Mouse (Mus musculus) hindbrain, embryonic 15.5 days (tissue): ENCODE measurements at regions not wholly inside any gene's neighbourhood (a gene's known extent, or its start where the extent isn't known, plus 50 kb on each side); places are given as distances from the start of the nearest gene placed in this dataset.
A peak's percentile ranks its signal among the peaks of the same experiment; 100 is the strongest.
"Not testable (repeated sequence)": the region's sequence is repeated elsewhere in the genome, so short reads cannot be mapped to it uniquely, and the experiment has no call there.

ENCODE experiments used
- ATAC-seq: fragments of 200-750 bp; cut with Nextera tagmentation; 2 replicates; pipeline ENCODE4 v1.8.0; 2017; ENCODE audit warnings: low read depth, moderate number of reproducible peaks, moderate TSS enrichment; ENCODE audit not compliant: low FRiP score
- H3K27ac ChIP-seq: fragments of 300-500 bp; sonication (generic); replicated peaks from 2 replicates; pipeline ENCODE4 v1.5.1; 2015; ENCODE audit warnings: mild to moderate bottlenecking, inconsistent platforms
- H3K27me3 ChIP-seq: fragments of 300-500 bp; sonication (generic); 2 replicates; pipeline ENCODE4 v1.6.1; 2015; ENCODE audit warnings: control low read depth, inconsistent platforms
- H3K36me3 ChIP-seq: fragments of 300-500 bp; sonication (generic); 2 replicates; pipeline ENCODE4 v1.6.1; 2015; ENCODE audit warnings: control low read depth, inconsistent platforms
- H3K4me1 ChIP-seq: fragments of 300-500 bp; sonication (generic); replicated peaks from 2 replicates; pipeline ENCODE4 v1.6.1; 2015; ENCODE audit warnings: control low read depth, inconsistent platforms
- H3K4me2 ChIP-seq: fragments of 300-500 bp; sonication (generic); 2 replicates; pipeline ENCODE4 v1.6.1; 2015; ENCODE audit warnings: moderate library complexity, mild to moderate bottlenecking, inconsistent platforms
- H3K4me3 ChIP-seq: fragments of 300-500 bp; sonication (generic); 2 replicates; pipeline ENCODE4 v1.5.1; 2015; ENCODE audit warnings: mild to moderate bottlenecking, inconsistent platforms
- H3K9ac ChIP-seq: fragments of 300-500 bp; sonication (generic); 2 replicates; pipeline ENCODE4 v1.6.1; 2015; ENCODE audit warnings: inconsistent platforms
- H3K9me3 ChIP-seq: fragments of 300-500 bp; sonication (generic); 2 replicates; pipeline ENCODE4 v1.6.1; 2016; ENCODE audit warnings: control low read depth, inconsistent platforms
- WGBS: fragments of 180-500 bp; shearing (Covaris S2); methylation state at CpG from one replicate; pipeline ENCODE4 v1.1.7; 2015; 5-methylcytosine and 5-hydroxymethylcytosine counted together

DNA sequence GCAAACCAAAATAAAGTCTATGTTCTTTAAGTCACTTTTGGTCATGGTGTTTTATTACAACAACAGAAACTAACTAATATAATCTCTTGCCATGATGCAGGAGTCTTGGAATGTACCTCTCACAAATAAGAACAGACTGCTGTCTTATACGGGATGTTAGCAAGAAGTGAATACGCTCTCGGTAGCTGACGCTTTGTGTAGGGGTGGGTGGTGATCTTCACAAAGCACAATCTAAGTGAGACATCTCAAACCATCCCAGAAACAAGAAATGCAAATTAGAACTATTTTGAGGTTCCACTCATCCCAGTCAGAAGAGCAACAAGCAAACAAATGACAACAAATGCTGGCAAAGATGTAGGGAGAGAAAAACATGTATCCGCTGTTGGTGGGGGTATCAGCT lies 339.7 kb upstream of the Clnk start:
- no peak overlapping the region for H3K27ac ChIP-seq
- no peak overlapping the region for H3K4me2 ChIP-seq
- no peak overlapping the region for H3K4me3 ChIP-seq
- H3K9ac ChIP-seq = no peak overlapping the region
- no peaks in the 10 kb centered on the region for H3K27me3 ChIP-seq
- H3K4me1 ChIP-seq = no peaks in the 10 kb centered on the region
- no peaks in the 10 kb centered on the region for H3K9me3 ChIP-seq
- H3K36me3 ChIP-seq = no peaks in the 10 kb centered on the region
- WGBS = 95% methylated on average over 5 of the region's 5 CpGs
- ATAC-seq = no peak

DNA sequence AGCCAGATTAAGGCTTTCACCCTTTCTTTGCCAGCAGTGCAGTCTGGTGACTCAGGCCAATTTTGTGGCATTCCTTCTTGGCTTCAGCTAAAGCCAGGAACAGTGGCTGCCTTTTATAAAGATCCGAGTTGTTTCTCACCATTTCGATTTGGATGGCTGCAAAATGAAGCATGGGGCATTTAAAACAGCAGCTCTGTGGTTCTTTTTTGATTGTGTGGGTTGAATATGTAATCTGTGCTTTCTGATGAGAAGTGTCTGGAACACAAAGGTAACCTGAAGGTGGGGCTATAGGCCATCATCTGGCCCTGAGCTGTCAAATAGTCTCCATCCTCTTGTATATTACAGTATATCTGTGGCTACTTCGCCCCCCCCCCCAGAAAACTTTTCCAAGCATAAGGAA lies 338.4 kb upstream of the Clnk start:
- WGBS = 64% methylated on average over 3 of the region's 3 CpGs
- H3K4me1 ChIP-seq = no peaks in the 10 kb centered on the region
- no peaks in the 10 kb centered on the region for H3K36me3 ChIP-seq
- H3K4me3 ChIP-seq = no peak overlapping the region
- no peak overlapping the region for H3K27ac ChIP-seq
- no peaks in the 10 kb centered on the region for H3K27me3 ChIP-seq
- H3K9me3 ChIP-seq = no peaks in the 10 kb centered on the region
- no peak for ATAC-seq
- no peak overlapping the region for H3K4me2 ChIP-seq
- H3K9ac ChIP-seq = no peak overlapping the region

DNA sequence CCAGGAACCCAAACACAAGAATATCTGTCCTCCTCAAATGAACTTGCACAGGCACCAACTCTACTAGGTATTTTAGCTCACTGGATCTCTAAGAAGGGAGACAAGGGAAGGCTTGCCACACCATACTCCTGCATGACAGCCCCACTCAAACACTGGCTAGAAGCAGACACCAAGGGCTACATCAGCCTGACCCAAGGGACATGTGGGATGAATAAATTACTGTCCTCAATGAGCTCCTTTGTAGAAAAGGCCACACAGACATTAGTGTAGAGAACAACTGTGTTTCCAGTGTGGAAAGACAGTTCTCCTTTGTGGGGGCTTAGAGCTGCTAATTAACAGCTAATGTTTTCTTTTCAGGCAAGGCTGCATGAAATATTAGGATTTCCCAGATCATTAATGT lies 335.9 kb upstream of the Clnk start:
- Histone ChIP-seq H3K36me3 (no peaks in the 10 kb centered on the region), H3K9ac (no peak overlapping the region), H3K4me2 (no peak overlapping the region), H3K27ac (0 out of 2 replicates have a peak overlapping the region, but pooled peaks have one; percentile 20), H3K4me3 (no peak overlapping the region), H3K27me3 (no peaks in the 10 kb centered on the region), H3K4me1 (no peaks in the 10 kb centered on the region), H3K9me3 (no peaks in the 10 kb centered on the region)
- 0 out of 2 replicates have a peak, but pooled peaks have one; percentile 38 for ATAC-seq

DNA sequence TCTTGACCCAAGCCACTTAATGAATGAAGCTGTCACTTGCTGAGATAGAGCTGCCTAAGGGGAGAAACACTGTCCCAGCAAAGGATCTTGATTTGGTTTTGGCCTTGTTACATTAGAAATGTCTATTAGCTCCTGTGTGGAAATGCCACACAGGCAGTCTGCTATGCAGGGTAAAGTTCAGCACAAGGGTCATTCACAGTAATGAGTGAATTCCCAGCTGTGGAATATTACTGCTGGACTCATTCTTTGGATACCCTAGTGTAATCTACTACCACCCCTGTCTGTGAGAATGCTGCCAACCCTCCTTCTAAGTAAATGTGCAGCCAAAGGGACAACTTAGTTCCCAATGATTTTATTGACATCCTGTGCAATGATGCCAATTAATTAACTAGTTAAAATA lies 322.2 kb upstream of the Clnk start:
- Histone ChIP-seq H3K4me1 (no peaks in the 10 kb centered on the region), H3K9ac (no peak overlapping the region), H3K36me3 (no peaks in the 10 kb centered on the region), H3K27ac (no peak overlapping the region), H3K4me2 (no peak overlapping the region), H3K4me3 (no peak overlapping the region), H3K27me3 (no peaks in the 10 kb centered on the region), H3K9me3 (no peaks in the 10 kb centered on the region)
- ATAC-seq = no peak

DNA sequence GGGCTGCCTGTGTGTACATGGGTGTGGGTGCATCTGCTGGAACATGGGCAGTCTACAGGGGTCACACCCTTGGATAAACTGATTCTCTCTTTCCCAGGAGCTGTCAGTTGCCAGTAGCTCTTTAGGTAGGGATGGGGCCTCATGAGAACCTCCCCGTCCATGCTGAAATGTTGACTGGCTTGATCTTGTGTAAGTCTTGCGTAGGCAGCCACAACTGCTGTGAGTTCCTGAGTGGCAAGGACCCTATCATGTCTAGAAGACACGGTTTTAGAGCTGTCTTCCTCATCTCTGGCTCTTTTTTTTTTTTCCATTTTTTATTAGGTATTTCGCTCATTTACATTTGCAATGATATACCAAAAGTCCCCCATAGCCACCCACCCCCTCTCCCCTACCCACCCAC lies 314.5 kb upstream of the Clnk start:
- not testable (repeated sequence) for H3K27ac ChIP-seq, H3K9ac ChIP-seq, H3K4me1 ChIP-seq, H3K4me3 ChIP-seq, H3K9me3 ChIP-seq, H3K27me3 ChIP-seq, H3K36me3 ChIP-seq, ATAC-seq, H3K4me2 ChIP-seq
- WGBS = 97% methylated on average over 2 of the region's 4 CpGs

DNA sequence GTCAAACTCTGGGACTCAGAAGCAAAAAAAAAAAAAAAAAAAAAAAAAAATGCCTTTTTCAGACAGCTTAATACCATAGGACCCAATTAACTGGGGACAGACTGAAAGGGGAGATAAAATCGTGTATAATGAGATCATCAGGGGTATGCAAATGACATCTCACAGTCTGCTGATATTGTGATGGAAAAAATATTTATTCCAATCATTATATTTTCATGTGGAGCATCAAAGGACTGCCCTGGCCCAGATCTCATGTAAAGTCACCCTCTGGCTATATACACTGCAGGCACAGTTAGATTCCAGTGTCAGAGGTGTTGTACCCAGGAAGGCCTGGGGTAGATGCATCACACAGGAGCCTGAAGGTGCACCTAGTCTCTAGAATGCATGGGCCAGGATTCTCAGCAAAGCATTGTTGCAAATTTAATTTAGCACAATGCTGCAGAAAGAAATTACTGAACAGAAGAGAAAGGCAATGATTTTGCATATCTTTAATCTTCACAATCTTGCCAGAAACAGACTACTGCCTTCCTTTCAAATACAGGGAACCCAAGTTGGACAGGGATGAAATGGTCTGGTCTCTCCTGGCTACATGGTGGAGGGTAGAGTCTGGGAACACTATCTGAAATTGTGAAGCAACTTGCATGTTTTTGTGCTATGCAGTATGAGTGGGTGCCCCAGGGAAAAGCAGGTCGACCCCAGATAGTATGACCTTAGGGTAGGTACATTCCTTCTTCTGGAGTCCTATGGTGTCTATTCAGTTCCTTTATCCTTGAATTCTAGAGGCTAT lies 305.2 kb upstream of the Clnk start:
- Histone ChIP-seq H3K27ac (no peak overlapping the region), H3K9ac (no peak overlapping the region), H3K36me3 (no peaks in the 10 kb centered on the region), H3K27me3 (no peaks in the 10 kb centered on the region), H3K4me1 (no peaks in the 10 kb centered on the region), H3K9me3 (no peaks in the 10 kb centered on the region), H3K4me3 (no peak overlapping the region), H3K4me2 (no peak overlapping the region)
- 0 out of 2 replicates have a peak, but pooled peaks have one; percentile 23 for ATAC-seq
- 61% methylated on average over 2 of the region's 2 CpGs for WGBS

DNA sequence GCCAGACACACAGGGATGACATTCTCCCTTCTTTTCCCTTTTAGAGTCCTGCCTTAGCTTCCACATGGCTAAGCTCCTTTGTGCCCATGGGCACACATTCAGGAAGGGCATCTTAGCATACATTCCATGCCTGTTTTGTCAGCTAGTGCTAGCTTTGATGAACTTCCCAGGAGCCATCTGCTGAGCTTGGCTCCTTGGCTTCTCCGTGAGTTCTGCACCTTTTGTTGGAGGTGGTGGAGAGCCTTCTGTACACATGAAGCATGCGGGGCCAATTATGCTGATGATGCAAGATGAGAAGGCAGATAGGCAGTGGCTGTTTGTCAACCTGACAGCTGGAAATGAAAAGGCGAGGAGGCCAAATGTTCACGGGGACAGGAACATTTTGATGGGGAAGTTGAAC lies 304.4 kb upstream of the Clnk start:
- Histone ChIP-seq H3K4me1 (no peaks in the 10 kb centered on the region), H3K27ac (no peak overlapping the region), H3K36me3 (no peaks in the 10 kb centered on the region), H3K9me3 (no peaks in the 10 kb centered on the region), H3K4me2 (no peak overlapping the region), H3K27me3 (no peaks in the 10 kb centered on the region), H3K4me3 (no peak overlapping the region), H3K9ac (no peak overlapping the region)
- no peak for ATAC-seq
- WGBS = 22% methylated on average over 4 of the region's 4 CpGs

DNA sequence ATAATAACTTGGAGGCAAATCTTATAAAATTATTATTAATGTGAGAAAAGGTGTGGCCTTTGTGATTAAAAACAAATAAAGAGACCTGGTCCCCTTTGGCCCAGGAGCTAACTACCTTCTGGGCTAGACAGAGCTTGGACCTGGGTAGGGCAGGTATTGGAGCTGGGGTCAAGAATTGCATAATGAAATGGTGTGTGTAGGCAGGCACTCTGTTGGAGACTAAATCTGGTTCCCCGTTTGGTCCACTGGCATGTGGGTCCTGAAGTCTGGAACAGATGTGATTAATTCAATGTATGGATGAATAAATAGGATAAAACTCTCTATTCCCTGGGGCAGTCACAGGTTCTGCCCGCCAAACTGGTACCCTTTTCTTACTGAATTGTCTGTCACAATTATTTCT lies 301.3 kb upstream of the Clnk start:
- Histone ChIP-seq H3K4me3 (no peak overlapping the region), H3K9ac (no peak overlapping the region), H3K36me3 (no peaks in the 10 kb centered on the region), H3K4me2 (no peak overlapping the region), H3K4me1 (no peaks in the 10 kb centered on the region), H3K9me3 (no peaks in the 10 kb centered on the region), H3K27ac (no peak overlapping the region), H3K27me3 (no peaks in the 10 kb centered on the region)
- 24% methylated on average over 2 of the region's 2 CpGs for WGBS
- no peak for ATAC-seq

DNA sequence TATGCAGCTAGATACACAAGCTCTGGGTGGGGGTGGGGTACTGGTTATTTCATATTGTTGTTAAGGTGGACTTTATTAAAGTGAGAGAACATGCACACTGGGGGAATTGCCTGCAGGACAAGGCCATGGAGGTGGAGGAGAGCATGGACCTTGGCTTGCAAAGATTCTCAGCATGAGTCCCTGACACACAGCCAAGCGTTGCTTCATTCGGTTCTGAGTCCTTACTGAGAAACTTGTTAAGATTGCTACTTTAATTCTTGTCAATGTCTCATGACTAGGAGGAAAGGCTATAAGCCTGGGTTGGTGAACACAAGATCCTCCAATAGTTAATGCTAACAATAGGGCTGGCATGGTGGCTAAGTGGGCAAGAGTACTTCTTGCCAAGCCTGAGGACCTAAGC lies 300.3 kb upstream of the Clnk start:
- no peaks in the 10 kb centered on the region for H3K4me1 ChIP-seq
- H3K27me3 ChIP-seq = no peaks in the 10 kb centered on the region
- 76% methylated on average over 2 of the region's 2 CpGs for whole genome bisulfite sequencing
- H3K4me3 ChIP-seq = no peak overlapping the region
- no peak overlapping the region for H3K27ac ChIP-seq
- H3K4me2 ChIP-seq = no peak overlapping the region
- H3K9ac ChIP-seq = no peak overlapping the region
- no peak for ATAC-seq
- no peaks in the 10 kb centered on the region for H3K36me3 ChIP-seq
- no peaks in the 10 kb centered on the region for H3K9me3 ChIP-seq

DNA sequence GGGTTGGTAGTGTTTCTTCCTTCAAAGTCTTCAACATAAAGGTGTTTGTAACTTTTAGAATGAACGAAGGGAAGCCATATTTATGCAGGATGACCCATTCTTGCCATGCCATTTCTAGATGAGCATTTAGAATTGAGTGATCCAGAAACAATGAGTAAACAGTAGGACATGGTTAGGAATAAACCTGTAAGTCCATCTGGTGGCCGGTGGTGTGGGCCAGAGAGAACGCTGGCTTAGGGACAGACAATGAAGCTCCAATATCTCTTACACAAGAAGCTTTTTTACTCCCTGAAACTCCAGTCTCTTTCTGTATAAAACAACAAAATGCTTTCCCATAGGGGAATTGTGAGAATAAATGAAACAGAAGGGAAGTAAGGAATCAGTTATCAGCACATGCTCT lies 296.9 kb upstream of the Clnk start:
- H3K9ac ChIP-seq = no peak overlapping the region
- H3K36me3 ChIP-seq = no peaks in the 10 kb centered on the region
- ATAC-seq = no peak
- H3K27ac ChIP-seq = no peak overlapping the region
- H3K4me1 ChIP-seq = no peaks in the 10 kb centered on the region
- WGBS = 91% methylated on average over 3 of the region's 3 CpGs
- H3K4me3 ChIP-seq = no peak overlapping the region
- no peaks in the 10 kb centered on the region for H3K27me3 ChIP-seq
- no peaks in the 10 kb centered on the region for H3K9me3 ChIP-seq
- no peak overlapping the region for H3K4me2 ChIP-seq

DNA sequence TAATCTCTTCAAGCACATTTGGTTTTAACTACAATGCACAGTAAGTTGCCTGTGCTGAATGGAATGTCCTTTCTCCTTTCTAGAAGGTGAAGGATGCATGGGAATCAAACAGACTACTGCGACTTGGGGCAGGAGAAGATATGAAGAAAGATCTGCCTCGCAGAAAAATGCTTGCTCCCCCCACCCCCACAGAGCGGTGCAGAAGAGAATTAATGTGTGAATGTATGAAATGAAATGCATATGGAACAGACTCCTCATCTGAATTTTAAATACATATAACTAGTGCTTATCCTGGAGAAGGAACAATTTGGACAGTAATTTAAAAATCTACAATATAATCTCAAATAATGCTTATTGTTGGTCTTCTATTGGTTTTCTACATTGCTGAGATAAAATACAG lies 283.0 kb upstream of the Clnk start:
- WGBS = 91% methylated on average over 3 of the region's 3 CpGs

DNA sequence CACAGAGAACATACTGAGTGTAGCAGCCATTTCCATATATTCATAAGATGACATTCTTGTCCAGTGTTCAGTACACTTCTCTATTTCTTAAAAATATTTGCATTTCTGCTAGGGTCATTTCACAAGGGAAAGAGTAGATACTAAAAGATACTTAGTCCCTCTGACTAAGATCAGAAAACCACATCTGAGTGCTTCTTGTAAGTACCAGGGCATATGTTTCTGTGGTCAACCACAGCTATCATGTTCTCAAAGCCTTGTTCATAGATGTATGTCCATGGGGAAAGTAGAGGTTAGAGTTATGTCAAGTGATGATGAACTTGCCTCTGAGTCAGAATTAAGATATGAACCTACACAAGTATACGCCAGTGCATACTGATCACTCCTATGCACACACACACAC lies 279.2 kb upstream of the Clnk start:
- H3K27ac ChIP-seq = no peak overlapping the region
- H3K27me3 ChIP-seq = no peaks in the 10 kb centered on the region
- H3K9ac ChIP-seq = no peak overlapping the region
- no peaks in the 10 kb centered on the region for H3K9me3 ChIP-seq
- H3K4me1 ChIP-seq = no peaks in the 10 kb centered on the region
- no peak overlapping the region for H3K4me3 ChIP-seq
- H3K36me3 ChIP-seq = no peaks in the 10 kb centered on the region
- WGBS = 100% methylated on average over 1 of the region's 1 CpGs
- H3K4me2 ChIP-seq = no peak overlapping the region
- ATAC-seq = no peak

More for the DNA sequence above, 283.0 kb upstream of the Clnk start:
- Histone ChIP-seq H3K9me3 (no peaks in the 10 kb centered on the region), H3K4me3 (no peak overlapping the region), H3K27me3 (no peaks in the 10 kb centered on the region), H3K4me1 (no peaks in the 10 kb centered on the region), H3K4me2 (no peak overlapping the region), H3K9ac (no peak overlapping the region), H3K36me3 (no peaks in the 10 kb centered on the region), H3K27ac (no peak overlapping the region)
- no peak for ATAC-seq

DNA sequence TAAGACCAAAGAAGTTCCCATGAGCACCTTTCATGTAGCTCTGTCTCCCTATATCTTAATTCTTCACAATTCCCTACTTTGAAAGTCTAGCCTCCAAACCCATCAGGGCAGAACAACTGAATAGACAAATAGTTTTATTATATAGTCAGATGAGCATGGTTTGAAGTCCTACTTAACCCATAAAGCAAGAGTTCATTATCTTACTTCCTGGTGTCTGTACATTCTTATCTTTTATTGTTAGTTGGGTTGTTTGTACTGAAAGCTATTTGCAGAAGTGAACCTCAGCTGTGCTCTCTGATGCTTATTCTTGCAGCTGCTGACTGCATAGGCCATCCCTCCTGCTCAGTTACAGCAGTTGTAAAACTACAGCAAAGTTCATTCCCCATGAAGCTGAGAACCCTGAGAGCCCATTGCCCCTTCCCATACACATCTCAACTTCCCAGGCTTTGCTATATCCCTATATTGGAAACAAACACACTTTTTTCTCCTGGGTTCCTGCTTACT lies 276.7 kb upstream of the Clnk start:
- H3K9ac ChIP-seq = no peak overlapping the region
- no peaks in the 10 kb centered on the region for H3K36me3 ChIP-seq
- H3K9me3 ChIP-seq = no peaks in the 10 kb centered on the region
- H3K27ac ChIP-seq = no peak overlapping the region
- H3K27me3 ChIP-seq = no peaks in the 10 kb centered on the region
- H3K4me2 ChIP-seq = no peak overlapping the region
- no peak for ATAC-seq
- H3K4me3 ChIP-seq = no peak overlapping the region
- no peaks in the 10 kb centered on the region for H3K4me1 ChIP-seq
